Mouse (Mus musculus): ENCODE measurements around the gene Ryr2.

Ryr2 gene

GRCm38 (mm10) chr13:12037241-12037640 lies 69.5 kb downstream of the Ryr2 start:
- no peak for DNase-seq (ENCODE audit: low spot score in 2 of 2)

GRCm38 (mm10) chr13:12036834-12037233 lies 69.9 kb downstream of the Ryr2 start:
- DNase-seq (ENCODE audit: low spot score in 2 of 2): no peak

- peak in 1 of 2 experiments; percentile 18 for DNase-seq (ENCODE audit: low spot score in 2 of 2)
Observed at GRCm38 (mm10) chr13:12033914-12034313, 72.8 kb downstream of the Ryr2 start.

- DNase-seq (ENCODE audit: low spot score in 2 of 2): no peak
Observed at GRCm38 (mm10) chr13:12033272-12033671, 73.5 kb downstream of the Ryr2 start.

- no peak for DNase-seq (ENCODE audit: low spot score in 2 of 2)
Observed at GRCm38 (mm10) chr13:12029841-12030240, 76.9 kb downstream of the Ryr2 start.

GRCm38 (mm10) chr13:12029326-12029725 lies 77.4 kb downstream of the Ryr2 start:
- DNase-seq (ENCODE audit: low spot score in 2 of 2): no peak

GRCm38 (mm10) chr13:12018046-12018445 lies 88.7 kb downstream of the Ryr2 start:
- no peak for DNase-seq (ENCODE audit: low spot score in 2 of 2)

- DNase-seq (ENCODE audit: low spot score in 2 of 2): no peak
Observed at GRCm38 (mm10) chr13:12013986-12014385, 92.8 kb downstream of the Ryr2 start.

GRCm38 (mm10) chr13:12008995-12009689 lies 97.6 kb downstream of the Ryr2 start:
- DNase-seq (ENCODE audit: low spot score in 2 of 2): no peak

GRCm38 (mm10) chr13:12007579-12007978 lies 99.2 kb downstream of the Ryr2 start:
- no peak for DNase-seq (ENCODE audit: low spot score in 2 of 2)

- no peak for DNase-seq (ENCODE audit: low spot score in 2 of 2)
Observed at GRCm38 (mm10) chr13:12001891-12002294, 104.9 kb downstream of the Ryr2 start.

- DNase-seq (ENCODE audit: low spot score in 2 of 2): no peak
Observed at GRCm38 (mm10) chr13:11999851-12000250, 106.9 kb downstream of the Ryr2 start.

GRCm38 (mm10) chr13:11997366-11997765 lies 109.4 kb downstream of the Ryr2 start:
- no peak for DNase-seq (ENCODE audit: low spot score in 2 of 2)

GRCm38 (mm10) chr13:11987556-11987955 lies 119.2 kb downstream of the Ryr2 start:
- no peak for DNase-seq (ENCODE audit: low spot score in 2 of 2)

GRCm38 (mm10) chr13:11985056-11985455 lies 121.7 kb downstream of the Ryr2 start:
- no peak for DNase-seq (ENCODE audit: low spot score in 2 of 2)

GRCm38 (mm10) chr13:11978997-11979396 lies 127.7 kb downstream of the Ryr2 start:
- no peak for DNase-seq (ENCODE audit: low spot score in 2 of 2)

- no peak for DNase-seq (ENCODE audit: low spot score in 2 of 2)
Observed at GRCm38 (mm10) chr13:11978359-11978758, 128.4 kb downstream of the Ryr2 start.

- DNase-seq (ENCODE audit: low spot score in 2 of 2): no peak
Observed at GRCm38 (mm10) chr13:11977606-11978005, 129.1 kb downstream of the Ryr2 start.

- DNase-seq (ENCODE audit: low spot score in 2 of 2): no peak
Observed at GRCm38 (mm10) chr13:11964391-11964790, 142.4 kb downstream of the Ryr2 start.

- DNase-seq (ENCODE audit: low spot score in 2 of 2): no peak
Observed at GRCm38 (mm10) chr13:11959488-11960174, 147.1 kb downstream of the Ryr2 start.

GRCm38 (mm10) chr13:11958854-11959253 lies 147.9 kb downstream of the Ryr2 start:
- DNase-seq (ENCODE audit: low spot score in 2 of 2): no peak

GRCm38 (mm10) chr13:11958271-11958670 lies 148.5 kb downstream of the Ryr2 start:
- DNase-seq (ENCODE audit: low spot score in 2 of 2): no peak

GRCm38 (mm10) chr13:11951951-11952350 lies 154.8 kb downstream of the Ryr2 start:
- no peak for DNase-seq (ENCODE audit: low spot score in 2 of 2)

Data from spleen, postnatal 4 days (tissue).